Mouse (Mus musculus) bone marrow macrophage, adult 2 months (primary cell): ENCODE data around the gene Efcc1. TPM values are rescaled to one million over a fixed set of nuclear protein-coding genes. Genes with fewer than 3 reads are reported as not detected.

Experiments used
- H3K27ac ChIP-seq: 2 replicates; pipeline ENCODE4 v1.5.1; 2012; ENCODE audit warnings: low read depth, low read length; ENCODE audit not compliant: insufficient read depth
- H3K4me1 ChIP-seq: 2 replicates; pipeline ENCODE4 v1.6.1; 2012; ENCODE audit warnings: low read length; ENCODE audit not compliant: control insufficient read depth, insufficient read depth
- H3K4me3 ChIP-seq: 2 replicates; pipeline ENCODE4 v1.5.1; 2012; ENCODE audit warnings: mild to moderate bottlenecking, low read length, moderate library complexity; ENCODE audit not compliant: insufficient read depth
- CTCF ChIP-seq: IDR thresholded peaks from 2 replicates; pipeline ENCODE4 v1.5.1; 2012; ENCODE audit warnings: low read depth, mild to moderate bottlenecking, low read length, moderate library complexity
- POLR2A ChIP-seq: IDR thresholded peaks from 2 replicates; pipeline ENCODE4 v1.6.1; 2012; ENCODE audit warnings: mild to moderate bottlenecking, low read depth, low read length, borderline replicate concordance
- polyA plus RNA-seq: library from polyadenylated mRNA; stranded (reverse); fragments of >200 nt; gene quantifications from 2 replicates; pipeline ENCODE4 v1.2.4, GENCODE M21; 2012; ENCODE audit not compliant: missing spikeins, insufficient read depth, insufficient read length

The Efcc1 gene
- polyA plus RNA-seq, 1 experiment = not detected

DNA sequence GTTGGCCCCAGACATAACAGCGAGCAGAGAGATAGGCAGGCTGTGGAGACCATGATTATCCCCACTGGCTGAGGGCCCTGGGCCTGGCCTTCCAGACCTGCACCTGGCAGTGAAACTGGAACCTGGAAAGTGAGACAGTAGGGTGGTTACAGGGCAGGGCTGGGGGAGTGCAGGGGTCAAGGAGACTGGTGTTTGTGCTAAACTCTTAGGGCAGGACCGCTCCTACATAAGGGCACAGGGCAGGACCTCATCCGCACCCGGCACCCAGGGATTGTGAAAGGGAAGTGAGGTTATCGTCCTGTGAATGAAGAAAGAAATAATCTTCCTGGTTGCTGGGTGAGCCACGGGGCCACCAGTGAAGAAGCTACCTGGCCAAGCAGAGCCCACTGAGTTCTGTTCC lies 59.1 kb downstream of the Efcc1 start:
- H3K4me3 ChIP-seq = no peak overlapping the region
- H3K4me1 ChIP-seq = peaks cover 12% of the 10 kb centered on the region
- no peak for TF ChIP-seq POLR2A
- TF ChIP-seq CTCF = no peak
- no peak overlapping the region for H3K27ac ChIP-seq

- no peak overlapping the region for H3K4me3 ChIP-seq
- TF ChIP-seq CTCF = no peak
- no peak for TF ChIP-seq POLR2A
- H3K4me1 ChIP-seq = peaks cover 15% of the 10 kb centered on the region
- no peak overlapping the region for H3K27ac ChIP-seq
These were observed 60.3 kb downstream of the Efcc1 start for GRCm38 (mm10) chr6:87790779-87791480.

- H3K4me1 ChIP-seq = peaks cover 15% of the 10 kb centered on the region
- TF ChIP-seq POLR2A = no peak
- TF ChIP-seq CTCF = no peak
- H3K4me3 ChIP-seq = no peak overlapping the region
- H3K27ac ChIP-seq = no peak overlapping the region
These were observed 61.2 kb downstream of the Efcc1 start for GRCm38 (mm10) chr6:87791826-87792225.

DNA sequence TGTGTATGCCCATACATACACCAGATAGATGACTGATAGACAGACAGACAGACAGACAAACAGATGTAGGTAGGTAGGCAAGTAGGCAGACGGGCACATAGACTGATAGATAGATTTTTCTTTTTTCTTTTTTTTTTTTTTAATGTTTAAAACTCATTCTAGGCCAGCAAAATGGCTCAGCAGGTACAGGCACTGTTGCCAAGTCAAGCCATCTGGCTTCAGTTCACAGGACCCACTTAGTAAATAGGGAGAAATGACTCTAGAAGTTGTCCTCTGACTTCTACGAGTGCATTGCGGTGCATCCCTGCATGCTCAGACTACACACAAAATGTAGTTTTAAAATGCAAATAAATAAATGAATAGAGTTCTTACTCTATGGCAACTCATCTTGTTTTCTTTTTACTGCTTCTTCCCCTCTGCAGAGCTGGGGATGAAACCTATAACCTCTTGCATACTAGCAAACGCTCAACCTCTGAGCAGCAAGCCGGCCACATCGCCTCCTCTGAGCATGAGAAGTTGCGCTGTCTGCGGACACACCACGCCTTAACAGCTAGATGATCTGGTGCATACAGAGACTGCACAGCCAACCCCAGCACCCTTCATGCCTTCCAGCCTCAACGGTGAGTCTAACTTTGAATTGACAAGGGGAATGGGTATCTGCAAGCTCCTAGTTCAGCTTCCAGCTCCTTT lies 63.3 kb downstream of the Efcc1 start:
- TF ChIP-seq POLR2A = no peak
- no peak for TF ChIP-seq CTCF
- H3K4me3 ChIP-seq = no peak overlapping the region
- H3K27ac ChIP-seq = no peak overlapping the region
- peaks cover 13% of the 10 kb centered on the region for H3K4me1 ChIP-seq

- H3K4me1 ChIP-seq = peaks cover 2% of the 10 kb centered on the region; the same call in 1 of the 2 replicates
- TF ChIP-seq CTCF = no peak
- TF ChIP-seq POLR2A = no peak
- H3K4me3 ChIP-seq = no peak overlapping the region
- no peak overlapping the region for H3K27ac ChIP-seq
These were observed 64.9 kb downstream of the Efcc1 start for GRCm38 (mm10) chr6:87795385-87796150.

DNA sequence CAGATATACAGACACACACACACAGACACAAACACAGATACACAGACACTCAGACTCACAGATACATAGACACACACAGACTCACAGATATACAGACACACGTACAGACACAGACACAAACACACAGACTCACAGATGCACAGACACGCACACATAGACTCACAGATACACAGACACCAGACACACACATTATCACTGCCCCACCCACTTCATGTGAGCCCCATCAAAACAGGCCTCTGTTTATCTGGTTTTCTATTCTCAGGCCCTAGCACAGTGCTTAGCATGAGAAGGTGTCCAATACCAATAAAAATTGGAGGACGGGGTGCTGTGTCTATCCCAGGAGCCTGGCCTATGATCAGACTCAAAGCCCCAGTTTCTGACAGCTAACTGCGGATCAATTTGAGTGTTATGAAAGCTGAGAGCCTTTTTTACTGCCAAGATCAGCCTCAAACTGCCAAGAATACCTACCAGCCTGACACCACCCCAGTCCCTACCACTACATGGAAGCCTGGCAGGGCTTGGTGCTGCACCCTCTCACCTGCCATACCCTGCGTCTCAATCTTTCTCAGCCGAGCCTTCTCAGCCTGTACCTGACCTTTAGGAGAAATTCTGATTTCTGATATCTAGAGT lies 65.7 kb downstream of the Efcc1 start:
- Histone ChIP-seq H3K27ac (no peak overlapping the region), H3K4me3 (no peak overlapping the region), H3K4me1 (peaks cover 2% of the 10 kb centered on the region; the same call in 1 of the 2 replicates)
- no peak for TF ChIP-seq POLR2A
- TF ChIP-seq CTCF = no peak

- H3K4me3 ChIP-seq = no peak overlapping the region
- H3K27ac ChIP-seq = no peak overlapping the region
- no peak for TF ChIP-seq CTCF
- no peak for TF ChIP-seq POLR2A
- peaks cover 5% of the 10 kb centered on the region for H3K4me1 ChIP-seq
These were observed 66.7 kb downstream of the Efcc1 start for GRCm38 (mm10) chr6:87797321-87797720.

- Histone ChIP-seq H3K4me1 (peaks cover 15% of the 10 kb centered on the region), H3K27ac (no peak overlapping the region), H3K4me3 (no peak overlapping the region)
- TF ChIP-seq CTCF = no peak
- no peak for TF ChIP-seq POLR2A
These were observed 68.9 kb downstream of the Efcc1 start for GRCm38 (mm10) chr6:87799576-87799975.

DNA sequence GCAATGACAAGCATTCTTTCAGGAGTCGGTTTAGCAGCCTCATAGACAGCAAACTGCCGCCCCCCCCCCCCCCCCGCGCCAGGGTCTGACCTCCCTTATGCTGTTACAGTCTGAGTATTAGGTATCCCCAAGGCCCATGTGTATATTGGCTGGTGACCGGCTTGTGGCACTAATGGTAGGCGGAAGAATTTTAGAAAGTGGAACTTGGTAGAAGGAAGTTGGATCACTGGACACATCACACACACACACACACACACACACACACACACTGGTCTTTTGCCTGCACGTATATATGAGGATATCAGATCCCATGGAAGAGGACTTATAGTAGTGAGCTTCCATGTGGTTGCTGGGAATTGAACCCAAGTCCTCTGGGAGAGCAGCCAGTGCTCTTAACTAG lies 71.8 kb downstream of the Efcc1 start:
- peaks cover 37% of the 10 kb centered on the region for H3K4me1 ChIP-seq
- TF ChIP-seq POLR2A (no peak), CTCF (no peak)
- H3K27ac ChIP-seq = no peak overlapping the region
- H3K4me3 ChIP-seq = no peak overlapping the region

DNA sequence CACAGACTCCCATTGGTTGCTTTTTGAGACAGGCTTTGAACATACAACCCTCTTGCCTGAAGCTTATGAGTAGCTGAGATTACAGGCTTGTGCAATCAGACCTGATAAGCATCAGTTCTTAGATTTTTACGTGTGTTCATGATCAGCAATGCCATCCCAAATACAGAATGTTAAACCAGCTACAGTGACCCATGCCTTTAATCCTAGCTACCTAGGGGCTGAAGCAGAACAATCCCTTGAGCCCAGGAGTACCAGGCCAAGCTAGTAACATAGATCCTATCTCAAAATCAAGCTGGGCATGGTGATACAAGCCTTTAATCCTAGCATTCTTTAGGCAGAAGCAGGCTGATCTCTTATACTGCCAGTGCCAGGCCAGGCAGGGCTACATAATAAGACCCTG lies 73.4 kb downstream of the Efcc1 start:
- H3K4me3 ChIP-seq = no peak overlapping the region
- TF ChIP-seq POLR2A (no peak), CTCF (no peak)
- H3K4me1 ChIP-seq = peaks cover 52% of the 10 kb centered on the region
- no peak overlapping the region for H3K27ac ChIP-seq
